Mouse (Mus musculus): ENCODE data around the gene Abcf2. TPM values are rescaled to one million over a fixed set of nuclear protein-coding genes. Genes with fewer than 3 reads are reported as not detected.

The Abcf2 gene
- total and polyA plus RNA-seq, 3 experiments: 244 to 257 TPM; not detected in 1

DNA sequence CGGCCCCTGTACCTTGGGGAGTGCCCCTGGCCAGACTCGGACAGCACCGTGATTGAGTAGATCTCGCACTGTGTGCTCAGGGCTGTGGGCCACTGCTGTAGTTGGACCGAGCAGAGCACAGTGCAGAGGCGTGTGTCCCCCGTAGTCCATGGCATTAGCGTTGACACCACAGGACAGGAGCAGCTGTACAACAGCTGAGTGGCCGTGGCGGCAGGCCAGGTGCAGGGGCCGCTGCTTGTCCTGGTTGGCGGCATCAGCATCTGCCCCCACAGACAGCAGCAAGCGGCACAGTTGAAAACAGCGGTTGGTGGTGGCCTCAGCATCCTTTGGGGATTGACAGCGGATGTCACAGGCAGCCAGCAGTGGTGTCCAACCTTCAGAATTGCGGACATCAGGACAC is 39.6 kb downstream of the Abcf2 start (continued):
- TF ChIP-seq USF2 (IDR thresholded peaks at IDR 0.05; ENCODE audit: borderline replicate concordance in 1 of 2, insufficient read depth in 1 of 2, low read depth in 1 of 2, low read length in 2 of 2): no peak

DNA sequence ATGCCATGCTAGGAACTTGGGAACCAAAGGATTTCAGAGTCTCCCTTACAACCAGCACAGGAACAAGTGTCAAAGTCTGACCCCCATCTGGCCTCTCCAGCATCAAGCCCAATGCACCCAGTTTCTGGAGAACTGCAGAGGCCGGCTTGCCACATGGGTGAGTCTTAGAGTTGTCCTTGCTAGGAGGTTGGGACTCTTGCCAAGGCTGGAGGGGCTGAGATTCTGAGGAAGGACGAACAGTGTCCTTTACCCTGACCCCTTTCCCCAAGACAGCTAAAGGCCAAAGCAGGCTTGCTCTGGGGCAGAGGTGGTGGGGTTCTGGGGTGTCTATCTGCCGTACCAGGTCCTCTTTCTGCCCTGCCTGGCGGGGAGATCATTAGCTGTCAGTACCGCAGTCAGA is 40.8 kb downstream of the Abcf2 start:
- H3K27me3 ChIP-seq (ENCODE audit: control insufficient read depth in 1 of 2, insufficient read depth in 2 of 2, low read length in 2 of 2): peaks cover 3% of the 10 kb centered on the region in 2 experiments
- TF ChIP-seq ELF1 (IDR thresholded peaks at IDR 0.05; ENCODE audit: low read depth, low read length) (no peak), CHD2 (IDR thresholded peaks at IDR 0.05; ENCODE audit: low read length) (no peak), NELFE (IDR thresholded peaks at IDR 0.05; ENCODE audit: low read depth, low read length) (no peak), ETS1 (IDR thresholded peaks at IDR 0.05; ENCODE audit: low read depth, low read length) (no peak), MYB (IDR thresholded peaks at IDR 0.05; ENCODE audit: low read depth, low read length) (no peak)

DNA sequence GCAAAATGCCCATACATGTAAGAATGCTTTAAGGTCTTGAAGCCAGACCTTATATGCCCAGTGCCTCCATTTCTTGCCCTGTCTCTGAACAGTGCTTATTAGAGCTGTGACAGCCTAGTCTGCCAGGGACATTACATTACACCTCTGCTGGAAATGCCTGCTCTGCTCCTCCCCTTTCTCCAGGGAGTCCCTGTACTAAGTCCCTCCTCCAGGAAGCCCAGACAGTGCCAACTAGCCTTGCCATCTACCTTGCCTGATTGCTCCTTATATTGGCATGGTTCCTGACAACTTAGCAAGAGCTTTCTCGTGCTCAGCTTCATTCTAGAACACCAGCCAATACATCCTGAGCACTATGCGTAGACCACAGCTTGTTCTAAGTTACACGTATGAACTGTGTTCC is 41.5 kb downstream of the Abcf2 start:
- H3K79me2 ChIP-seq (ENCODE audit: control insufficient read depth, insufficient read depth, low read length, poor library complexity): no peaks in the 10 kb centered on the region
- no peaks in the 10 kb centered on the region for H3K36me3 ChIP-seq (ENCODE audit: control insufficient read depth in 1 of 2, insufficient read depth in 2 of 2, low read length in 2 of 2)
- no peak overlapping the region for H3K27ac ChIP-seq (ENCODE audit: control insufficient read depth, low read depth, low read length)
- no peak for DNase-seq (ENCODE audit: low read depth, low spot score)
- no peaks in the 10 kb centered on the region for H3K9me3 ChIP-seq (replicated peaks; ENCODE audit: insufficient read depth, low read length)
- H3K4me1 ChIP-seq (ENCODE audit: control insufficient read depth in 1 of 2, insufficient read depth in 2 of 2, low read length in 2 of 2): peaks cover 0 to 6% of the 10 kb centered on the region in 2 experiments; a peak in 1 of 4 replicates
- no peak overlapping the region for H3K4me3 ChIP-seq (ENCODE audit: control insufficient read depth in 1 of 2, insufficient read depth in 1 of 2, low read depth in 2 of 2, low read length in 2 of 2)
- TF ChIP-seq POLR2A (IDR thresholded peaks at IDR 0.05; ENCODE audit: control insufficient read depth in 1 of 2, insufficient read depth in 1 of 2, low read depth in 1 of 2, low read length in 2 of 2, poor library complexity in 1 of 2) (no peak), POLR2AphosphoS2 (IDR thresholded peaks at IDR 0.05; ENCODE audit: low read length) (no peak), ZKSCAN1 (IDR thresholded peaks at IDR 0.05; ENCODE audit: low read depth, low read length) (no peak), MEF2A (IDR thresholded peaks at IDR 0.05; ENCODE audit: extremely low read depth, insufficient replicate concordance, low read depth, low read length, poor library complexity, severe bottlenecking) (no peak), USF1 (IDR thresholded peaks at IDR 0.05; ENCODE audit: low read depth, low read length) (no peak), EP300 (IDR thresholded peaks at IDR 0.05; ENCODE audit: low read depth in 1 of 2, low read length in 2 of 2) (no peak), ZMIZ1 (IDR thresholded peaks at IDR 0.05; ENCODE audit: low read depth, low read length) (no peak), CTCF (IDR thresholded peaks at IDR 0.05 in 2 of 3, conservative IDR thresholded peaks at IDR 0.05 in 1 of 3; ENCODE audit: control insufficient read depth in 1 of 3, insufficient read depth in 1 of 3, low read depth in 2 of 3, low read length in 3 of 3, poor library complexity in 1 of 3, severe bottlenecking in 1 of 3) (no peak), MAZ (IDR thresholded peaks at IDR 0.05; ENCODE audit: low read depth, low read length) (no peak), MAX (IDR thresholded peaks at IDR 0.05; ENCODE audit: low read length) (no peak), JUND (IDR thresholded peaks at IDR 0.05; ENCODE audit: low read depth, low read length) (no peak), MAFK (IDR thresholded peaks at IDR 0.05; ENCODE audit: borderline replicate concordance, low read depth, low read length) (no peak), MYC (IDR thresholded peaks at IDR 0.05; ENCODE audit: low read depth, low read length) (no peak), E2F4 (IDR thresholded peaks at IDR 0.05; ENCODE audit: borderline replicate concordance, low read depth, low read length) (no peak), ZC3H11A (IDR thresholded peaks at IDR 0.05; ENCODE audit: low read depth, low read length) (no peak), CHD2 (IDR thresholded peaks at IDR 0.05; ENCODE audit: low read length) (no peak), POLR2AphosphoS5 (IDR thresholded peaks at IDR 0.05; ENCODE audit: borderline replicate concordance, low read depth, low read length) (no peak), RAD21 (IDR thresholded peaks at IDR 0.05; ENCODE audit: low read depth, low read length) (no peak), BHLHE40 (IDR thresholded peaks at IDR 0.05; ENCODE audit: borderline replicate concordance, low read depth, low read length) (no peak)
- peaks cover 3 to 6% of the 10 kb centered on the region in 2 experiments for H3K27me3 ChIP-seq (ENCODE audit: control insufficient read depth in 1 of 2, insufficient read depth in 2 of 2, low read length in 2 of 2)
- H3K9ac ChIP-seq (ENCODE audit: control insufficient read depth, low read depth, low read length, poor library complexity, severe bottlenecking): no peak overlapping the region

More for the DNA sequence above, 40.8 kb downstream of the Abcf2 start:
- no peak for DNase-seq (ENCODE audit: low read depth, low spot score)
- Histone ChIP-seq H3K9me3 (replicated peaks; ENCODE audit: insufficient read depth, low read length) (no peaks in the 10 kb centered on the region), H3K4me1 (ENCODE audit: control insufficient read depth in 1 of 2, insufficient read depth in 2 of 2, low read length in 2 of 2) (peaks cover 0 to 6% of the 10 kb centered on the region in 2 experiments; a peak in 1 of 4 replicates), H3K4me3 (ENCODE audit: control insufficient read depth in 1 of 2, insufficient read depth in 1 of 2, low read depth in 2 of 2, low read length in 2 of 2) (no peak overlapping the region), H3K9ac (ENCODE audit: control insufficient read depth, low read depth, low read length, poor library complexity, severe bottlenecking) (no peak overlapping the region), H3K36me3 (ENCODE audit: control insufficient read depth in 1 of 2, insufficient read depth in 2 of 2, low read length in 2 of 2) (no peaks in the 10 kb centered on the region), H3K79me2 (ENCODE audit: control insufficient read depth, insufficient read depth, low read length, poor library complexity) (no peaks in the 10 kb centered on the region), H3K27ac (ENCODE audit: control insufficient read depth, low read depth, low read length) (no peak overlapping the region)

Measured in MEL (cell line).